Mouse (Mus musculus): ENCODE measurements at regions not wholly inside any gene's neighbourhood (a gene's known extent, or its start where the extent isn't known, plus 50 kb on each side); places are given as distances from the start of the nearest gene placed in this dataset.

DNA sequence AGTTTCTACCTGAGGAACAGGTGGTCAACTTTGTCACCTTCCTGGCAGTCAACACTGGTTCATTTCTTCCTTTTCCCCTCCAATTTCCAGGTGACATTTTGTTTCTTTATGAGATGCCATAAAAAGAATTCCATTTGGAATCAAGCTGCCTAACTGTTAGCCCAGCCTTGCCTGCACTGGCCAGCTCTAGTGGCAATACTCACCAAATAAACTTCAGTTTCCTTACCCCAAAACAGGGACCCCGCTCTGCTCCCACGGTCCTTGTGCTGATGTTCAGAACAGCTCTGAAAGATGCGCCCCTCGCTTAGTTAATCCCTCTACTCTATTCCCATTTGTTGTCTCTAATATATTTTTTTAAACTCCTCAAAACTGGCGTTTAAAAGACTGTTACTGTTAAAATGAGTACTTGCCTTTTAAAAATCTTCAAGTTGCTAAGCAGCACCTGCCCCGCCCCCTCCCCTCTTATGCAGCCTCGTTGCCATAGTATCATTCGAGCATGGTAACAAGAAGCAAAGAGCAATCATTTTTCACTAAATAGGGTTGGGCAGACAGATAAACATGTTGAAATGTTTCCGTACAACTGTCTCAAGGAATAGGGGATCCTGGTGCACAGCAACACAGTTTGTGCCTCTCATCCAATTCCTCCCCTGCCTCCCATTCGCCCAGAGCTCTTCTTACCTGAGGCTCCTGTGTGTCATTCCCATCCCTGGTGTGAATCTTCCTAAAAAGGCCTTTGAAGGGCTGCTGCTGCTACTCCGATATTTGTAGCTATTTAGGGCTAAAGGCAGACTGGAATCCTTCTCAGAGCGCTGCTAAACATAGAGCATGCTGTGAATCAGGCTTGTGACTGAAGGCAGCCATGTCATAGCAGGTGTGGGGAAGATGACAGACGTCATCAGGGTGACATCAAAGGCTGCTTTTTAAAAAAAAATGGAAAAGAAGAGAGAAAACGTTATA, 98.8 kb upstream of the Oxgr1 start:
- WGBS: 75% methylated on average over 14 of the region's 14 CpGs
- Histone ChIP-seq H3K4me1 (ENCODE audit: control insufficient read depth, insufficient read depth, low read length) (peaks cover 3% of the 10 kb centered on the region; the same call in 1 of the 2 replicates), H3K36me3 (ENCODE audit: control insufficient read depth, insufficient read depth, low read length) (no peaks in the 10 kb centered on the region), H3K27me3 (ENCODE audit: control insufficient read depth, insufficient read depth, low read length) (no peaks in the 10 kb centered on the region), H3K9ac (ENCODE audit: low read depth, low read length) (no peak overlapping the region), H3K27ac (no peak overlapping the region), H3K4me3 (no peak overlapping the region), H3K79me2 (replicated peaks; ENCODE audit: control insufficient read depth, insufficient read depth, low read length) (no peaks in the 10 kb centered on the region)
- no peak for DNase-seq
- TF ChIP-seq POLR2A (IDR thresholded peaks at IDR 0.05; ENCODE audit: insufficient read depth, low read depth, low read length) (no peak), EP300 (IDR thresholded peaks at IDR 0.05; ENCODE audit: insufficient read depth, low read depth, low read length) (no peak), CTCF (IDR thresholded peaks at IDR 0.05) (no peak)
- intact Hi-C loops (cut with DNase I): no loop called here

- intact Hi-C loops (cut with DNase I): no loop called here
- Histone ChIP-seq H3K4me3 (no peak overlapping the region), H3K79me2 (replicated peaks; ENCODE audit: control insufficient read depth, insufficient read depth, low read length) (no peaks in the 10 kb centered on the region), H3K27ac (no peak overlapping the region), H3K27me3 (ENCODE audit: control insufficient read depth, insufficient read depth, low read length) (no peaks in the 10 kb centered on the region), H3K36me3 (ENCODE audit: control insufficient read depth, insufficient read depth, low read length) (no peaks in the 10 kb centered on the region), H3K9ac (ENCODE audit: low read depth, low read length) (no peak overlapping the region), H3K4me1 (ENCODE audit: control insufficient read depth, insufficient read depth, low read length) (peaks cover 5% of the 10 kb centered on the region)
- DNase-seq: no peak
- TF ChIP-seq CTCF (IDR thresholded peaks at IDR 0.05) (no peak), EP300 (IDR thresholded peaks at IDR 0.05; ENCODE audit: insufficient read depth, low read depth, low read length) (no peak), POLR2A (IDR thresholded peaks at IDR 0.05; ENCODE audit: insufficient read depth, low read depth, low read length) (no peak)
- WGBS: 67% methylated on average over 4 of the region's 4 CpGs
These were observed 100.0 kb upstream of the Oxgr1 start for GRCm38 (mm10) chr14:120142281-120142680.

DNA sequence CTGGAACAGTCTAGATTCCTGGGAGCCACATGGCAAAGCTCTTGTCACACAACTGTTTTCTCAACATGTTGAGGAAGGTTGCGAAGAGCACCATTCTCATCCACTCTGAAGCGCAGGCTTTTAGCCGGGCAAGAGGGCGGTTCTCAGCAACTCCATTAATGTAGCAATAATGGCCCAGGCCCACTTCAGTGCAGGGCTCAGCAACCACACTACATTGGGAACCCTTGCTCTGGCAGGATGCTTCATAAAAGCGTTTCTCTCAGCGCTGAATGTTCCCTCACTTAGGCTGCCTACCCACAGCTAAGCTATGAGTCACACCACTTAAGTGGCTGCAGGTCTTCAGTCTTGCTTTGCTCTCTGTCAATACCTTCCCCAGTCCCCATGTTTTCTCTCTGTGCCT, 102.2 kb upstream of the Oxgr1 start:
- Histone ChIP-seq H3K4me3 (no peak overlapping the region), H3K4me1 (ENCODE audit: control insufficient read depth, insufficient read depth, low read length) (peaks cover 4% of the 10 kb centered on the region), H3K79me2 (replicated peaks; ENCODE audit: control insufficient read depth, insufficient read depth, low read length) (no peaks in the 10 kb centered on the region), H3K9ac (ENCODE audit: low read depth, low read length) (no peak overlapping the region), H3K27ac (no peak overlapping the region), H3K27me3 (ENCODE audit: control insufficient read depth, insufficient read depth, low read length) (no peaks in the 10 kb centered on the region), H3K36me3 (ENCODE audit: control insufficient read depth, insufficient read depth, low read length) (no peaks in the 10 kb centered on the region)
- WGBS: 83% methylated on average over 6 of the region's 6 CpGs
- TF ChIP-seq POLR2A (IDR thresholded peaks at IDR 0.05; ENCODE audit: insufficient read depth, low read depth, low read length): no peak
- no peak for TF ChIP-seq CTCF (IDR thresholded peaks at IDR 0.05)
- TF ChIP-seq EP300 (IDR thresholded peaks at IDR 0.05; ENCODE audit: insufficient read depth, low read depth, low read length): no peak
- intact Hi-C loops (cut with DNase I): no loop called here
- DNase-seq: no peak

DNA sequence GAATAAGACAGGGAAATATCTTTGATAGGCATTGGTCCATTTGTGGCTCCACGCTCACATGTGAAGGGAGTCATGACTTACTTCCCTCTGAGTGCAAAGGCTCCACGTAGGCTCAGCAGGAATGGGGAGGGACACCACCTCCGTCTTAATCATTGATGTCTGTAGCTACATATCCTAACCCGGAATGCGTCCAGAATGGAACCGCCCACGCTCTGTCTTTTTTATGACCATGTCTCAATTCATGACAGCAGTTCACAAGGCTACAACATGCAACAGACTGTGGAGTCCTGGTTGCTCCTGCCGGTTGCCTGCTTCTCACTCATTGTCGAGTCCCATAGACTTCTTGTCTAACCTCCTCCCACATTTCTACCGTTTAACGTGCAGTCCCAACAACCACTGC, 104.1 kb upstream of the Oxgr1 start:
- intact Hi-C loops (cut with DNase I): no loop called here
- TF ChIP-seq CTCF (IDR thresholded peaks at IDR 0.05) (no peak), EP300 (IDR thresholded peaks at IDR 0.05; ENCODE audit: insufficient read depth, low read depth, low read length) (no peak), POLR2A (IDR thresholded peaks at IDR 0.05; ENCODE audit: insufficient read depth, low read depth, low read length) (no peak)
- no peak for DNase-seq

GRCm38 (mm10) chr14:120146908-120147770, 104.9 kb upstream of the Oxgr1 start:
- H3K36me3 ChIP-seq (ENCODE audit: control insufficient read depth, insufficient read depth, low read length): no peaks in the 10 kb centered on the region
- TF ChIP-seq POLR2A (IDR thresholded peaks at IDR 0.05; ENCODE audit: insufficient read depth, low read depth, low read length) (no peak), CTCF (IDR thresholded peaks at IDR 0.05) (0 out of 2 replicates have a peak, but pooled peaks have one; percentile 9)
- H3K79me2 ChIP-seq (replicated peaks; ENCODE audit: control insufficient read depth, insufficient read depth, low read length): no peaks in the 10 kb centered on the region
- H3K27ac ChIP-seq: no peak overlapping the region
- no peaks in the 10 kb centered on the region for H3K27me3 ChIP-seq (ENCODE audit: control insufficient read depth, insufficient read depth, low read length)
- intact Hi-C loops (cut with DNase I): no loop called here
- no peak for DNase-seq
- no peak overlapping the region for H3K9ac ChIP-seq (ENCODE audit: low read depth, low read length)
- H3K4me3 ChIP-seq: no peak overlapping the region
- peaks cover 3% of the 10 kb centered on the region for H3K4me1 ChIP-seq (ENCODE audit: control insufficient read depth, insufficient read depth, low read length)
- 44% methylated on average over 8 of the region's 8 CpGs for WGBS

More for the DNA sequence above, 104.1 kb upstream of the Oxgr1 start:
- Histone ChIP-seq H3K9ac (ENCODE audit: low read depth, low read length) (no peak overlapping the region), H3K36me3 (ENCODE audit: control insufficient read depth, insufficient read depth, low read length) (no peaks in the 10 kb centered on the region), H3K27me3 (ENCODE audit: control insufficient read depth, insufficient read depth, low read length) (no peaks in the 10 kb centered on the region), H3K4me3 (no peak overlapping the region), H3K4me1 (ENCODE audit: control insufficient read depth, insufficient read depth, low read length) (peaks cover 4% of the 10 kb centered on the region), H3K79me2 (replicated peaks; ENCODE audit: control insufficient read depth, insufficient read depth, low read length) (no peaks in the 10 kb centered on the region), H3K27ac (no peak overlapping the region)
- 83% methylated on average over 11 of the region's 11 CpGs for WGBS

All from heart, adult 2 months (tissue).